Mouse (Mus musculus) heart, adult 8-10 months (tissue): ENCODE measurements around the gene Rpap1. TPM values are rescaled to one million over a fixed set of nuclear protein-coding genes. Genes with fewer than 3 reads are reported as not detected.
A peak's percentile ranks its signal among the peaks of the same experiment; 100 is the strongest.

Experiments
- DNase-seq: peaks from one replicate; pipeline ENCODE4 v3.0.0; 2022; ENCODE audit warnings: low spot score
- total RNA-seq, 4 experiments: library from RNA; stranded (reverse); gene quantifications; 2 replicates each; pipeline ENCODE4 v1.2.4; 2022

Rpap1 gene
- 10 to 100 TPM; 11.9 to 13.7 (median 13.4) TPM for total RNA-seq

GRCm38 (mm10) chr2:119787206-119787883 is at the start of gene Rpap1:
Gene Rpap1, minus strand, starts transcription at chr2:119787537.
- DNase-seq = peak; percentile 79

DNA sequence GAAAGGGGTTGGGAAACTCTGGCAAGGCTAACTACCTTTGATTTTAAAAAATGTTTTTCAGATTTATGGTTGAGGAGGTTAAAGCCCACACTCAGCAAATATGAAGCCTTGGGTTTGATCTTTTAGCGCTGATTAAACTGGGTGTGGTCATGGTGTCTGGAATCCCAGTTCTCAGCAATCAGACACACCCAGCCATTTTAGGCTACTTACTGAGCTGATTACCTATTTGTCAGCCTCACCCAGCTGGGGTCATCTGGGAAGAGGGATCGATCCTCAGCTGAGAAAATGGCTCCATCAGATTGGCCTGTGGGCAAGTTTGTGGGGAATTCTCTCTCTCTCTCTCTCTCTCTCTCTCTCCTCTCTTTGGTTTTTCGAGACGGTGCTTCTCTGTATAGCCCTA is 46.9 kb upstream of the Rpap1 start:
- DNase-seq = no peak

- no peak for DNase-seq
Measured at GRCm38 (mm10) chr2:119830579-119830978, 43.2 kb upstream of the Rpap1 start.

DNA sequence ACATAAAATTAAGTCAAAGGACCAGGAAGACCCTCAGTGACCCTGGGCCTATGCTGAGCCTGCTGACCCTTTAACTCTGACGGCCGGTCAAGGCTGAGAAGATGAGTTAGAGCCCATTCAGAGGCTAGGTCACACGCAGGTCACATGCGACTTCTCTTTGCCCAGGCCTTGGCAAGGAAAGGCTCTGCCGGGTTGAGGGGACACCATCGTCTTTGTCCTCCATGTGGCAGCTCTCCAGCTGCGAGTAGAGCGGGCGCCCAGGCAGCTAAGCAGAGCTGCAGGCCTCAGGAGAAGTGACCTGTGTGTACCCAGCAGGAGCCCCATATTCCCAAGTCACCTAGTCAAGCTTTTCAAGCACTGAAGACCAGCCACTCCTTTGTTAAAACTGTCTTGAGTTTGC is 33.8 kb upstream of the Rpap1 start:
- DNase-seq = no peak

DNA sequence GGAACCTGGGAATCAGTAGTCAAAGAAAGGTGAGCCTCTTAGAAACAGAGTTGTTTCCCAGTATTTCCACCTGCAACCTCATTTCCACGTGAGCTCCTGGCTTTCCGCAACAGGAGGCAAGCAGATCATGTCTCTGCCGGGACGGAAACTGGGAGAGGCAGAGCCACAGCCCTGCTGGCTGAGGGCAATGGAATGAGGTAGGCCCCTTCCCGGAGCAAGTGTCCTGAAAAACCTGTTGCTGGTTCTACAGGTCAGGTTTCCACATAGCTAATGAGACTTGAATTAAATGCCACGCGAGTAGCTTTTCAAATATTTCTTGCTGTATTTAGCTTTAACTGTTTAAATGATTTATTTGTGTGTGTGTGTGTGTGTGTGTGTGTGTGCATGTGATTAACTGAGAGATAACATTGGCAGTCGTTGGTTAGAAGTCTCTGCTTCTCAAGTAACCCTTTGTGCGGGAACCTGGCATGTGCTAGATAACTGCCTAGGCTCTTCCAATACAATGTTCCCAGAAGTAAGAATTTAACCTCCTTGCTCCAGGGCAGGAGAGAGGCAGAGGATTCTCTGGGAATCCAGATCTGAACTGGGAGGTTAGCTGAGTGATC is 31.4 kb upstream of the Rpap1 start:
- no peak for DNase-seq

GRCm38 (mm10) chr2:119817047-119817446 is 29.7 kb upstream of the Rpap1 start:
- DNase-seq = no peak

- DNase-seq = no peak
Measured at GRCm38 (mm10) chr2:119816611-119817010, 29.3 kb upstream of the Rpap1 start.

DNA sequence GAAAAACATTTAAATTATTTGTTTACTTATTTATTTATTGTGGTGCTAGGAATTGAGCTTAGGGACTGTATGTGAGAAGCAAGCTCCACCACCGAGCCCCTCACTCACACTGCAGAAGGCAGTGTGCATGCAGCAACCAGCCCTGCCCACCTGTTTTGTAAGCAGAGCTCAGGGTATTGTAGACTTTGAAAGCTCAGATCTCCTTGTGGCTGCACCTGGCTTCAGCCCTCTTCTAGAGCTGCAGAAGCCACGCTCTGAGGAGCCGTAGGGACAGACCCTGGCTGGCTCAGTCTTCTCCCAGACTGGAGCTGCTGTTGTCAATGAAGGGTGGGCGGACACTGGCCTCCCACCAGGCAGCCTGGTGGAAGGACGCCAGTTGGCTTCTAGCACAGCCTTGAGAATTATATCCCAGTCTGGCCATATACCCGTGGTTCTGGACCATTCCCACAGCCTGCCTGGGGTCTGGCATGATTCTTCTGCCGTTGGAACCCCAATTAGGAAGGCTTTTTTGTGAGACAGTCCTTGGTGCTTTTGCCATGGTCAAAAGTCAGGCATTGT is 27.1 kb upstream of the Rpap1 start:
- DNase-seq = no peak

DNA sequence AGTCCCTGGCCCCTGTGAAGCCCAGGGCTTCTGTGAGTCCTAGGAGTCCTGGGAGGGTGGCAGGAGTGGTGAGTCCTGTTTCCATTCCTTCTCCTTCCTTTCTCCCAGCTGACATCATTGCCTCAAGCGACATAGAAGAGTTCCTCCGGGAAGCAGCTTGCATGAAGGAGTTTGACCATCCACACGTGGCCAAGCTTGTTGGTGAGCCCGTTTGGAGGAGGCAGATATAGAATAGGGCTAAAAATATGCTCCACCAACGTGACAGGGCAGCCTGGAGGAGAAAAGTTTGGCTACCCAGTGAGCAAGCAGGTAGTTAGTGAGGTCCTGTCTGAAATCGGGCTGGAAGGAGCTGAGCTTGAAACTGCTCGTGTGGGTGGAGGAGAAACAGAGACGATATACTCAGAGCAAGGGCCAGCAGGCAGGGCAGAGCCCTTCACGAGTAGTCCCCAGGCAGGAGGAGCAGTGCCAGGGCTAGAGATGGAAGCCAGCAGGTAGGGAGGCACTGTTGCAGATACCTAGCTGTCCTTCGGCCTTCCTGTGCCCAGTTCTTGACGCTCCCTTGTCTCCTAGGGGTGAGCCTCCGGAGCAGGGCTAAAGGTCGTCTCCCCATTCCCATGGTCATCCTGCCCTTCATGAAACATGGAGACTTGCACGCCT is 24.3 kb upstream of the Rpap1 start:
- no peak for DNase-seq

DNA sequence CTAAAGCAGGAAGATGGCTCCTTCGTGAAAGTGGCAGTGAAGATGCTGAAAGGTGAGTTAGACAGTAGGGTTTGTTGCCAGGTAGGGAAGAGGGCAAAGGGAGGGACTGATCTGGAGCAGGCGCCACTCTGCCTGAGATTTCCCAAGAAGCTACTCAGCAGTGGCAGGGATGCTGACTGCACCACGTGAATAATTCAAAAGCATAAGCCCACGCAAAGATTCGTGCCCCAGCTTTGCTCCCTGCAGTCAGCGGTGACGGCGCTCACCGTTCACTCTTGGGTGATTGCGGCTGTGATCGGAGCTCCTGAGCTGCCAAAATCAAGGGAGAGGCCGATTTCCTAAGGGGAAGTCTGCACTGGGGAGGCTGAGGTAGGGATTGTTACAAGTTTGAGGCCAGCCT is 23.6 kb upstream of the Rpap1 start:
- no peak for DNase-seq

DNA sequence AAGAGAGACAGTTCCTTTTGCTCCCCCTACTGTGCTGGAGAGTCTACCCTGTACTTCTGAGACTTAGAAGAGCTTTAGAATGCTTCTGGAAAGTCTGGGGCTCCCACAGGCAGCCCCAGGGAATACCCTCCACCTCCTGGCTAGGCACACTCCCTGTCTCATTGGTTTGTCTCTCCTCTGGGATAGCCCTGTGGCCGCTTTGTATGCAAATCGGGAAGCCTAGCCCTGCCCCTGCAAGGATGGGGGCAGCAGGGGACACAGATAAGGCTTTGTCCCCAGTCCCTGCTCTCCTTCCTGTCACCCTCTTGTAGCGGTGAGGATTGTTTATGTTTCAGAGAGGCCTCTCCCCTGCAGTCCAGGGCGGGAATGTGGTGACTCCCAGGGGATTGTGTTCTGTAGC is 21.5 kb upstream of the Rpap1 start:
- no peak for DNase-seq

- no peak for DNase-seq
Measured at GRCm38 (mm10) chr2:119808438-119808837, 21.1 kb upstream of the Rpap1 start.

GRCm38 (mm10) chr2:119805536-119805935 is 18.2 kb upstream of the Rpap1 start:
- DNase-seq = no peak

DNA sequence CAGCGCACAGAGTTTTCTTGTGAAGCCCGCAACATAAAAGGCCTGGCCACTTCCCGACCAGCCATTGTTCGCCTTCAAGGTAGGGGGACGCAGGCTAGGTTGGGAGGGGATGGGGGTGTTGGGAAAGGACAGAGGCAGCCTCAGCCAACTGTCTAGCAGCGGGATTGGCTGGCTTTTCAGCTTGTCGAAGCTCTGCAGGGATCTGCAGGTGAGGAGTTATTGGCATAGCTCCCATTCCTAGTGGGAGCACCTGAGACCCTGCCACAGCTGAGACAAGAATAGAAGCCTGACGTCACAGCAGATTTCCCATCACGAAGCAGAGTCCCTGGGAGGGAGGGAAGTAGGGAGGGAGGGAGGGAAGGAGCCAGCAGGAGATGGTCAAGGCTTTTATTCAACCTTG is 17.4 kb upstream of the Rpap1 start:
- DNase-seq = no peak

DNA sequence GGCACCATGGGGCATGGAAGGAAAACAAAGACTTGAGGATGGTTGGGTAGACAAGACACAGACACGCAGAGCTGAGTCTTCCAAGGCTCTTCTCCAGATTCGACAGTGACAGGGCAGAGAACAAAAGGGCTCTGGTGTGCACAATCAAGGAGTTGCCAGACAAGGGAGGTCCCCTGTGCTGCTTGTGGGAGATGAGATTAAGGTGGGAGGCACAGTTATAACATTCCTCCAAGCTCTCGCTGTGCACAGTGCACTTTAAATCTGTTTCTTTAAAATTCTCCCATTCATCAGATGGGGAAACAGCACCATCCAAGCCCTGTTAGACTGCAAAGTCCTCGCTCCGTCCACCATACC is 16.9 kb upstream of the Rpap1 start:
- no peak for DNase-seq

- no peak for DNase-seq
Measured at GRCm38 (mm10) chr2:119803618-119804274, 16.4 kb upstream of the Rpap1 start.

- no peak for DNase-seq
Measured at GRCm38 (mm10) chr2:119802767-119803617, 15.7 kb upstream of the Rpap1 start.

DNA sequence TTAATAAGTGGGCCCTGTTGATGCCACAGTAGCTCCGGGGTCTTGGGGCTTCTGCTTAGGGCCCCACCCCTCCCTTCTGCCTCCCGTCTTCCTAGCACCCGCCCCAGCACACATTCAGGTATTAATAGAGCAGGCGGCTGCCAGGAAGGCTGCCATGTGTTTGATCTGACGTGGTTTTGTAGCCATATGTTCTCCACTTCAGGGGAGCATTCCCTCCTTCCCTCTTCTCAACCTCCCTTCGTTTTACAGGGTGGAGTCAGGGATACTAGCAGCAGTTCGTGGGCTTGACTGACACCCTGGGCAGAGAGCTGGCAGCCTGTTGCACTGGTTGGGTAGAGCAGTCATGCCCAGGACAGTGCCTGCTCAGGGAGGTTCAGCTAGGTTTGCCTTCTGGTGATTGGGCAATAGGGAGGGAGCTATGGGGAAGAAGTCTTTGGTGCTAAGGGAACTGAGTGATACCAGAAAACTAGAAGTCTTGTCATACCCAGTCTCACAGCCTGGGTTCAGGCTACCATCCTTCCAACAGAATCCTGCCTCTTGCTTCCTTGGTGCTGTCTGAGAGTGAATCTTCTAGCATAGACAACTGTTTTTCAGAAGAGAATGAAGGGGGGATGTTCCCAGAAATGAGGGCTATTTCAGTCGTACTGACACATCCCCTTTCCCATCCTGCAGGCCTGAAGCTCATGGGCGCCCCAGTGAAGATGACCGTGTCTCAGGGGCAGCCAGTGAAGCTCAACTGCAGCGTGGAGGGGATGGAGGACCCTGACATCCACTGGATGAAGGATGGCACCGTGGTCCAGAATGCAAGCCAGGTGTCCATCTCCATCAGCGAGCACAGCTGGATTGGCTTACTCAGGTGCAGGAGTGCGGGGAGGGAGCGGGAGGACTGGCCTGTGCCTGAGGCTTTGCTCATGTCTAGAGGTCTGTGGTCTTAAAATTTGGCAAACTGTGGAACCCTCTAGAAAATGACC is 13.8 kb upstream of the Rpap1 start:
- DNase-seq = no peak

DNA sequence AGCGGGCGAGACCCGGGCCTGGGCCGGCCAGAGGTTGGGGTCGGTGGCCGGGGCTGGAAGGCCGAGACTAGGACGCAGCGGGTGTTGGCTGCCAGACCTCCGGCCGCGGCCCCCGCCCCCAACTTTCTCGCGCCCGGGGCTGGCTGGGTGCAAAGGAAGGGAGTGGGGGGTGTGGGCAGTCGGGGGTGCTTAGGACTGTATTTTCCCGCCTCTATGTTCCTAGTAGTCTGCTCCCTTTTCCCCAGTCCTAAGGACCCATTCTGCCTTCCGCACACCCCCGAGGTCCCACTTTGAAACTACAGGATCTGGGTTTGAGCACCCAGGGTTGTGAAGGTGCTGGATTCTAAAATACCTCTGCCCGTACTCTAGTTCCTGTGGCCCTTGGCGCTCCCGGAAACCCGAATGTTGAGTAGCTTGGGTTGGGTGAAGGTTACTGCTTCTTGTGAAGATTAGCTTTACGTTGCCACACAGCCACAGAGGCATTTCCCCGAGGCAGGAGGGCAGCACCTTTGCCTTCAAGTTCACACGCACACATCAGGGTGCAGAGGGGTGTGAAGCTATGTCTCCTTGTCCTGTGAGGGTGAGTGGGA is 12.7 kb upstream of the Rpap1 start:
- DNase-seq = no peak
